Mouse (Mus musculus) heart, embryonic 11.5 days (tissue): ENCODE results near the gene Tcf23. TPM values are rescaled to one million over a fixed set of nuclear protein-coding genes. Genes with fewer than 3 reads are reported as not detected.
A peak's percentile ranks its signal among the peaks of the same experiment; 100 is the strongest.

ENCODE experiments used
- ATAC-seq: fragments of 200-750 bp; cut with Nextera tagmentation; replicated peaks from 2 replicates; pipeline ENCODE4 v1.8.0; 2017; ENCODE audit warnings: moderate library complexity; ENCODE audit not compliant: insufficient number of reproducible peaks, low FRiP score, low TSS enrichment
- H3K27ac ChIP-seq: fragments of 300-500 bp; sonication (generic); 2 replicates; pipeline ENCODE4 v1.5.1; 2014; ENCODE audit warnings: mild to moderate bottlenecking, low read depth, low read length
- H3K27me3 ChIP-seq: fragments of 300-500 bp; sonication (generic); 2 replicates; pipeline ENCODE4 v1.6.1; 2014; ENCODE audit warnings: mild to moderate bottlenecking, low read length, mixed read lengths; ENCODE audit not compliant: control insufficient read depth, insufficient read depth
- H3K36me3 ChIP-seq: fragments of 300-500 bp; sonication (generic); 2 replicates; pipeline ENCODE4 v1.6.1; 2014; ENCODE audit warnings: mild to moderate bottlenecking, low read length, moderate library complexity, mixed read lengths; ENCODE audit not compliant: control insufficient read depth, insufficient read depth
- H3K4me1 ChIP-seq: fragments of 300-500 bp; sonication (generic); 2 replicates; pipeline ENCODE4 v1.6.1; 2014; ENCODE audit warnings: low read length; ENCODE audit not compliant: control insufficient read depth, insufficient read depth
- H3K4me2 ChIP-seq: fragments of 300-500 bp; sonication (generic); 2 replicates; pipeline ENCODE4 v1.6.1; 2014; ENCODE audit warnings: mild to moderate bottlenecking, moderate library complexity
- H3K4me3 ChIP-seq: fragments of 300-500 bp; sonication (generic); 2 replicates; pipeline ENCODE4 v1.5.1; 2014; ENCODE audit warnings: low read depth, low read length
- H3K9ac ChIP-seq: fragments of 300-500 bp; sonication (generic); 2 replicates; pipeline ENCODE4 v1.6.1; 2014; ENCODE audit warnings: mild to moderate bottlenecking, low read depth, low read length, moderate library complexity
- H3K9me3 ChIP-seq: fragments of 300-500 bp; sonication (generic); replicated peaks from 2 replicates; pipeline ENCODE4 v1.6.1; 2016; ENCODE audit warnings: low read length; ENCODE audit not compliant: control insufficient read depth
- WGBS: fragments of 180-500 bp; shearing (Covaris S2); extraction: QIAGEN DNeasy Blood & Tissue Kit; methylation state at CpG from one replicate; pipeline ENCODE4 v1.1.7; 2014; ENCODE audit not compliant: insufficient replicate concordance; 5-methylcytosine and 5-hydroxymethylcytosine counted together
- polyA plus RNA-seq: library from polyadenylated mRNA; unstranded; fragments of >200 nt; fragmentation: Nextera tagmentation; extraction: Ambion mirVana; gene quantifications from 2 replicates; pipeline ENCODE4 v1.2.1, GENCODE M21; 2014

Tcf23 gene
- polyA plus RNA-seq, 1 experiment from 2014 or later: 0.04 TPM

- Histone ChIP-seq H3K36me3 (no peaks in the 10 kb centered on the region), H3K27me3 (peaks cover 15% of the 10 kb centered on the region), H3K9ac (no peak overlapping the region), H3K4me2 (no peak overlapping the region), H3K9me3 (no peaks in the 10 kb centered on the region), H3K27ac (no peak overlapping the region), H3K4me3 (no peak overlapping the region), H3K4me1 (peaks cover 7% of the 10 kb centered on the region)
- no peak for ATAC-seq
- WGBS: 81% methylated on average over 6 of the region's 6 CpGs
These were observed 24.1 kb upstream of the Tcf23 start for GRCm38 (mm10) chr5:30944344-30944743.

GRCm38 (mm10) chr5:30944956-30945781 lies 23.3 kb upstream of the Tcf23 start, which contains the start of gene Cgref1:
Gene Cgref1 (minus strand): TSS chr5:30945591.
- H3K27me3 ChIP-seq: peaks cover 15% of the 10 kb centered on the region
- H3K9me3 ChIP-seq: no peaks in the 10 kb centered on the region
- WGBS: 5% methylated on average over 44 of the region's 44 CpGs
- no peak within 1 kb of the TSS for H3K27ac ChIP-seq
- H3K4me1 ChIP-seq: peaks cover 9% of the 10 kb centered on the region
- H3K36me3 ChIP-seq: no peaks in the 10 kb centered on the region
- ATAC-seq: no peak; the same call in 1 of the 2 replicates
- peak within 1 kb of the TSS; percentile 51 for H3K4me3 ChIP-seq
- H3K9ac ChIP-seq: peak within 1 kb of the TSS; percentile 73
- peak within 1 kb of the TSS; percentile 95 for H3K4me2 ChIP-seq

GRCm38 (mm10) chr5:30948620-30949019 lies 19.8 kb upstream of the Tcf23 start:
- H3K9ac ChIP-seq: no peak overlapping the region
- H3K4me1 ChIP-seq: peaks cover 17% of the 10 kb centered on the region
- H3K27ac ChIP-seq: no peak overlapping the region
- no peak overlapping the region for H3K4me2 ChIP-seq
- WGBS: 68% methylated on average over 5 of the region's 5 CpGs
- no peak for ATAC-seq
- H3K4me3 ChIP-seq: no peak overlapping the region
- peaks cover 13% of the 10 kb centered on the region for H3K27me3 ChIP-seq
- H3K36me3 ChIP-seq: peaks cover 3% of the 10 kb centered on the region; the same call in 1 of the 2 replicates
- no peaks in the 10 kb centered on the region for H3K9me3 ChIP-seq

GRCm38 (mm10) chr5:30949654-30950326 lies 18.7 kb upstream of the Tcf23 start:
- Histone ChIP-seq H3K4me1 (peaks cover 17% of the 10 kb centered on the region), H3K9ac (peak overlapping the region; percentile 74), H3K4me2 (peak overlapping the region; percentile 93), H3K27me3 (peaks cover 9% of the 10 kb centered on the region), H3K36me3 (peaks cover 14% of the 10 kb centered on the region), H3K27ac (peak overlapping the region; percentile 57; the same call in 1 of the 2 replicates), H3K4me3 (peak overlapping the region; percentile 69), H3K9me3 (no peaks in the 10 kb centered on the region)
- WGBS: under 1% methylated on average over 31 of the region's 31 CpGs
- ATAC-seq: peak; percentile 88

GRCm38 (mm10) chr5:30950451-30950850 lies 18.0 kb upstream of the Tcf23 start:
- peak overlapping the region; percentile 69 for H3K4me3 ChIP-seq
- peaks cover 6% of the 10 kb centered on the region for H3K27me3 ChIP-seq
- peaks cover 13% of the 10 kb centered on the region for H3K4me1 ChIP-seq
- WGBS: 71% methylated on average over 4 of the region's 4 CpGs
- H3K36me3 ChIP-seq: peaks cover 20% of the 10 kb centered on the region
- no peak for ATAC-seq
- peak overlapping the region; percentile 74 for H3K9ac ChIP-seq
- H3K4me2 ChIP-seq: peak overlapping the region; percentile 93
- no peaks in the 10 kb centered on the region for H3K9me3 ChIP-seq
- peak overlapping the region; percentile 57; the same call in 1 of the 2 replicates for H3K27ac ChIP-seq

GRCm38 (mm10) chr5:30950922-30951321 lies 17.5 kb upstream of the Tcf23 start:
- no peak overlapping the region for H3K9ac ChIP-seq
- no peak for ATAC-seq
- H3K27me3 ChIP-seq: peaks cover 3% of the 10 kb centered on the region; the same call in 1 of the 2 replicates
- no peaks in the 10 kb centered on the region for H3K9me3 ChIP-seq
- H3K27ac ChIP-seq: no peak overlapping the region
- H3K36me3 ChIP-seq: peaks cover 24% of the 10 kb centered on the region
- H3K4me3 ChIP-seq: no peak overlapping the region; the same call in 1 of the 2 replicates
- H3K4me2 ChIP-seq: peak overlapping the region; percentile 93; the same call in 1 of the 2 replicates
- H3K4me1 ChIP-seq: peaks cover 13% of the 10 kb centered on the region
- WGBS: 83% methylated on average over 2 of the region's 2 CpGs

- WGBS: 80% methylated on average over 6 of the region's 6 CpGs
- no peaks in the 10 kb centered on the region for H3K9me3 ChIP-seq
- no peak overlapping the region for H3K4me3 ChIP-seq
- H3K4me2 ChIP-seq: no peak overlapping the region
- H3K27ac ChIP-seq: no peak overlapping the region
- H3K9ac ChIP-seq: no peak overlapping the region
- peaks cover 13% of the 10 kb centered on the region for H3K4me1 ChIP-seq
- no peak for ATAC-seq
- peaks cover 25% of the 10 kb centered on the region for H3K36me3 ChIP-seq
- H3K27me3 ChIP-seq: no peaks in the 10 kb centered on the region
These were observed 16.8 kb upstream of the Tcf23 start for GRCm38 (mm10) chr5:30951706-30952105.

GRCm38 (mm10) chr5:30952551-30952950 lies 15.9 kb upstream of the Tcf23 start:
- peaks cover 28% of the 10 kb centered on the region for H3K36me3 ChIP-seq
- H3K9ac ChIP-seq: no peak overlapping the region
- H3K9me3 ChIP-seq: no peaks in the 10 kb centered on the region
- 76% methylated on average over 5 of the region's 5 CpGs for WGBS
- no peak overlapping the region for H3K4me2 ChIP-seq
- H3K27me3 ChIP-seq: no peaks in the 10 kb centered on the region
- no peak overlapping the region for H3K27ac ChIP-seq
- ATAC-seq: no peak
- peaks cover 13% of the 10 kb centered on the region for H3K4me1 ChIP-seq
- no peak overlapping the region for H3K4me3 ChIP-seq
